Mouse (Mus musculus): ENCODE measurements around the gene Gid8. TPM values are rescaled to one million over a fixed set of nuclear protein-coding genes. Genes with fewer than 3 reads are reported as not detected.

The Gid8 gene
- polyA plus RNA-seq, 1 experiment from 2014 or later = 50.3 TPM

Other genes starting within 250 kb of the Gid8 start
- 0.12 and 0.26 TPM in 2 replicates for gene Ntsr1, start 210.1 kb upstream of the Gid8 start, polyA plus RNA-seq (2016; fragmentation: Nextera tagmentation; extraction: Ambion mirVana)
- gene Mrgbp, start 128.8 kb upstream of the Gid8 start, polyA plus RNA-seq (2016; fragmentation: Nextera tagmentation; extraction: Ambion mirVana) = 25.7 and 32.9 TPM in 2 replicates
- gene Ogfr, start 120.9 kb upstream of the Gid8 start, polyA plus RNA-seq (2016; fragmentation: Nextera tagmentation; extraction: Ambion mirVana) = 72.0 and 81.2 TPM in 2 replicates
- gene Col9a3, start 112.3 kb upstream of the Gid8 start, polyA plus RNA-seq (2016; fragmentation: Nextera tagmentation; extraction: Ambion mirVana) = 19.7 and 19.9 TPM in 2 replicates
- 0.06 and 0.20 TPM in 2 replicates for gene Tcfl5, start 67.4 kb upstream of the Gid8 start, polyA plus RNA-seq (2016; fragmentation: Nextera tagmentation; extraction: Ambion mirVana)
- gene Dido1, start 118 bp upstream of the Gid8 start, polyA plus RNA-seq (2016; fragmentation: Nextera tagmentation; extraction: Ambion mirVana) = 23.8 and 26.0 TPM in 2 replicates
- 0.94 and 1.2 TPM in 2 replicates for gene Slc17a9, start 15.1 kb downstream of the Gid8 start, polyA plus RNA-seq (2016; fragmentation: Nextera tagmentation; extraction: Ambion mirVana)
- gene Bhlhe23, start 66.8 kb downstream of the Gid8 start, polyA plus RNA-seq (2016; fragmentation: Nextera tagmentation; extraction: Ambion mirVana) = 0.05 TPM in 1 of 2 replicates, not detected in the other
- 42.3 and 43.9 TPM in 2 replicates for gene Ythdf1, start 210.8 kb downstream of the Gid8 start, polyA plus RNA-seq (2016; fragmentation: Nextera tagmentation; extraction: Ambion mirVana)
- gene Birc7, start 218.9 kb downstream of the Gid8 start, polyA plus RNA-seq (2016; fragmentation: Nextera tagmentation; extraction: Ambion mirVana) = 0.09 TPM in 1 of 2 replicates, not detected in the other
- 19.3 and 24.4 TPM in 2 replicates for gene Nkain4, start 244.6 kb downstream of the Gid8 start, polyA plus RNA-seq (2016; fragmentation: Nextera tagmentation; extraction: Ambion mirVana)